Mouse (Mus musculus): ENCODE measurements around the gene Klra2. TPM values are rescaled to one million over a fixed set of nuclear protein-coding genes. Genes with fewer than 3 reads are reported as not detected.
A peak's percentile ranks its signal among the peaks of the same experiment; 100 is the strongest.
"Not testable (repeated sequence)": the region's sequence is repeated elsewhere in the genome, so short reads cannot be mapped to it uniquely, and the experiment has no call there.

Gene Klra2
- polyA plus RNA-seq (2015; fragmentation: Nextera tagmentation; extraction: Ambion mirVana): 0.13 TPM in 1 of 2 replicates, not detected in the other

DNA sequence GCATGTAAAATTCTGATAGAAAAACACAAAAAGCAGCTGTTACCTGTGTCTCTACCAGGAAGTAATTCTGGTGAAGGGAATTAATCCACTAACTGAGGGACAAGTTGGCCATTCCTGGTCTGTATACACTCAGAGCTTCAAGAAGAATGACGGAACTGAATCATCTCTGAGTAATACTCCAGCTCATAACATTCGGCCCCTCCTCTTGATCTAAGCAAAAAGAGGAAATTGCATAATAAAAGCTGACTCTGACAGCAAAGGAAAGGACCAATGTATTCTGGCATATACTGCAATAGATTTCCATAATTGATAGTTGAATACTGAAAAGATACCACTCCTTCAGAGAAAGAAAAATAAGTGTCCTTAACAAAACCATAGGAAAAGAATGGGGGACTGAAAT lies at the start of gene Klra2:
TSS of gene Klra2 (minus strand) at position 157 of the 400 bp plus-strand sequence.
- WGBS: 74% methylated on average over 2 of the region's 2 CpGs
- no peaks in the 10 kb centered on the region for H3K4me1 ChIP-seq
- H3K27me3 ChIP-seq (replicated peaks): no peaks in the 10 kb centered on the region
- no peak within 1 kb of the TSS for H3K27ac ChIP-seq (replicated peaks)
- no peak within 1 kb of the TSS for H3K4me3 ChIP-seq
- H3K36me3 ChIP-seq: no peaks in the 10 kb centered on the region
- H3K9me3 ChIP-seq: no peaks in the 10 kb centered on the region
- H3K9ac ChIP-seq: no peak within 1 kb of the TSS
- ATAC-seq (ENCODE audit: extremely low read depth, insufficient number of reproducible peaks, low FRiP score, low TSS enrichment): no peak
- no peak within 1 kb of the TSS for H3K4me2 ChIP-seq

DNA sequence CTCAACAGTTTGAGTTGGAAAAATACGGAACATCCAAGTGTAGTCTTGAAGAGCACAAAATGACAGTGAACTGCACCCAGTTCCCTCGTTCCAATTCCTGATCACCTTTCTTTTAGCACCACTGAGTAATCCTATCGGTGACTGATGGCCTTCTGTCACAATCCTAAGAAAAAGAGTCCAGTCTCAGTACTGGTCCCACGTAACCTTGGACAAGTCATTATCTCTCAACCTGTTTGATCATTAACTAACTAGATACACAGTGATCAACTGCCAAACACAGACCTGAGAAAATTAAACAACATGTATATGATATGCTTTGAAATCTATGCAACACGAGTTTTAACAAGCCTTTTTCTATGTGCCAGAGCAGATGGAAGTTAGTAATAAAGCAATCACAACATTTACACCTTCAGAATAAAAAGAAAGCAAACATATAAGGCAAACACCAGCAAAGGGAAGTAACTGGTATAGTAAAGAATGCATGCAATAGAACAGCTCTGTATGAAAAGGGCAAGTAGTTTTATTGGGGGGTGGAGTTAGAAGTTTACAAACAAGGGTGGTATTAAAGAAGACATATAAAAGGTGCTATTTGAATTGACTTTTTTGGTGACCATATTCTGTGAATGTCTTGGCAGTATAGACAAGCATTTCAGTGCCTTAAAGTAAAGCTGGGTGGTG lies 47.4 kb upstream of the Klra2 start:
- Histone ChIP-seq H3K27me3 (replicated peaks) (0 out of 2 replicates have a peak, but pooled peaks cover 4% of the 10 kb centered on the region), H3K4me2 (no peak overlapping the region), H3K36me3 (no peaks in the 10 kb centered on the region), H3K4me3 (no peak overlapping the region), H3K9me3 (no peaks in the 10 kb centered on the region), H3K4me1 (peaks cover 14% of the 10 kb centered on the region), H3K9ac (no peak overlapping the region), H3K27ac (replicated peaks) (no peak overlapping the region)
- WGBS: 81% methylated on average over 5 of the region's 5 CpGs
- no peak for ATAC-seq (ENCODE audit: extremely low read depth, insufficient number of reproducible peaks, low FRiP score, low TSS enrichment)

DNA sequence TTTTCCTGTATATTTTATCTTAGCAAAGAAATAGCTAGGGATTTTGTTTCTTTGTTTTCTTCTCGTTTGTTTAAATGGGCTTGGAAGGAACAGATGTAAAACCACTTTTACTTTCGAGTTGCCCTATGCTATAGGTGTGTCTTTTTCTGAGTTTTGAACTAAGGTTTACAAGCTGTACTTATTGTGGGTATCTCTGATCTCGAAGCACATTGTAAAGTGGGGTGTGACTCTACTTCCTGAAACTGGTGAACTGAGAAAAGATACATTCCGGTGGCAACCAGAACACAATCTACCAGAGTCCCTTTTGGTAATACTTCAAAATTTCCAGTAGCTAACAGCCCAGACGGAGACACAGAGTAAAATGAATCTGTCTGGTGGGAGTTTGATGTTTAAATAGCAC lies 46.8 kb upstream of the Klra2 start:
- peaks cover 14% of the 10 kb centered on the region for H3K4me1 ChIP-seq
- H3K27me3 ChIP-seq (replicated peaks): 0 out of 2 replicates have a peak, but pooled peaks cover 4% of the 10 kb centered on the region
- H3K9me3 ChIP-seq: no peaks in the 10 kb centered on the region
- no peak overlapping the region for H3K9ac ChIP-seq
- 82% methylated on average over 5 of the region's 5 CpGs for WGBS
- no peak overlapping the region; the same call in 1 of the 2 replicates for H3K4me2 ChIP-seq
- no peak for ATAC-seq (ENCODE audit: extremely low read depth, insufficient number of reproducible peaks, low FRiP score, low TSS enrichment)
- H3K36me3 ChIP-seq: peaks cover 3% of the 10 kb centered on the region; the same call in 1 of the 2 replicates
- no peak overlapping the region for H3K4me3 ChIP-seq
- H3K27ac ChIP-seq (replicated peaks): no peak overlapping the region

DNA sequence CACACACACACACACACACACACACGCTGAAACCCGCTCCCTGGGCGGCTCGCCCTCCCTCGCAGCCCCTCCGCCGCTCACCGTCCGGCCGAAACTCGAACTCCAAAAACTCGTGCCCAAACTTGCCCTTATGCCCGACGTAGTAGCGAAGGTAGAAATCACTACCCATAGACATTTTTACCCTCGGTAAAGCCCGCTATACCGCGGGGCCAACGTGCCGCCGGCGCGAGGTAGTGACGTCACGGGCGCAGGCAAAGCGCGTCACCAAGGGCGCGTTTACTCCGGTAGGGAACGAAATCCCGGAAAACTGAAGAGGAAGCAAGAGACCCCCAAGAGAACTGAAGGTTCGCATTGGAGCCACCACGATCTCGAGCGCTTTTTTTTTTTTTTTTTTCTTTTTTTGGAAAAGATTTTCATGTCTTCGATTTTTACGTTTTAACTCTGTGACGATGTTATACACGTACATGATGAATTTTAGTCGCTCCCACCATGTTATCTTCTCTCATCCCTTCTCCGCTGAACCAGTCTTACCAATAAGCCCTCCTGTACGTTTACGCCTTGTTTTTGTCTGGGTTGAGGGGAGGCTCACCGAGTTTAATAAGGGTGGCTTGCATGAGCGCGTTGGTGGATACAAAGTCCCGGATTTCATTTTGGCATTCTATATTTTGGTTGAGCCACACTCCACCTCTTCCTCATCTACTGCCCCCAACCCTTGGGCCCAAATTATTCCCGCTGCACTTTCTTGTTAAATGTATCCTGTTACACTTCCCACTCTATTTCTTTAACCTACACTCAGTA lies 46.0 kb upstream of the Klra2 start, which contains the start of gene Magohb:
TSS of gene Magohb (minus strand) at position 254 of the 798 bp plus-strand sequence.
- H3K9ac ChIP-seq: peak within 1 kb of the TSS; percentile 91
- peak within 1 kb of the TSS; percentile 73 for H3K4me2 ChIP-seq
- peak; percentile 77; the same call in 1 of the 2 replicates for ATAC-seq (ENCODE audit: extremely low read depth, insufficient number of reproducible peaks, low FRiP score, low TSS enrichment)
- H3K27me3 ChIP-seq (replicated peaks): 0 out of 2 replicates have a peak, but pooled peaks cover 4% of the 10 kb centered on the region
- peaks cover 14% of the 10 kb centered on the region for H3K4me1 ChIP-seq
- no peaks in the 10 kb centered on the region for H3K9me3 ChIP-seq
- H3K4me3 ChIP-seq: peak within 1 kb of the TSS; percentile 78
- 3% methylated on average over 51 of the region's 51 CpGs for WGBS
- H3K27ac ChIP-seq (replicated peaks): peak within 1 kb of the TSS; percentile 55
- peaks cover 9% of the 10 kb centered on the region for H3K36me3 ChIP-seq

DNA sequence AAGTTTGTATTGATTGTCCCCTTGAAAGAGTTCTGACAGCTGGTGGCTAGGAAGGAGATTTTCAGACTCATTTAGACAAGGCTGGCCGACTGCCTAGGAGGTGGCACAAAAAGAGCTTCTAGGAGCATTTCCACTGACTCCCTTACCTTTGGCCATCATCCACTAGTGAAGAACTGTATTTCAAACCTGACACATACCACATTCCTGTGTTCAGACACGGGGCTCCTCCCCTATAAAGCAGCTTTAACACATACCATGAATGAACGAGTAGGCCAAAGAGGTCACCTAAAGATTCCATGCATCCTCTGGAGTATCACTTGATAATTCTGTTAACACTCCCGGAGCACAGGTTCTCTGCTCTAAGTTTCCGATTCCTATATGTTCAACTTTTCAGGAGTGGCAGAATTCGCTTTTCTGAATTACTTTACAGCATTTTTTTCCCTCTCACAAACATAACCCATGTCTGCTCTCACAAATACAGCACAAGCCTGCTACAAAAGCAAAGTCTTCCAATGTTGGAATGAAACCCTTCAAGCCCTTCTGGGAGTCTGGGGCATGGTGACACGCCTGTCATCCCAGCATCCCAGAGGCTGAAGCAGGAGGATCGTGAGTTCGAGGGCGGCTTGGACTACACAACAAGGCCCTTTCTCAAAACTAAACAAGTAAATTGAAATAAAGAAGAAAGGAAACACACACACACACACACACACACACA lies 45.3 kb upstream of the Klra2 start:
- WGBS: 14% methylated on average over 10 of the region's 10 CpGs
- Histone ChIP-seq H3K36me3 (peaks cover 16% of the 10 kb centered on the region), H3K4me1 (peaks cover 14% of the 10 kb centered on the region), H3K9me3 (no peaks in the 10 kb centered on the region), H3K9ac (peak overlapping the region; percentile 91), H3K4me3 (peak overlapping the region; percentile 78), H3K4me2 (peak overlapping the region; percentile 73), H3K27ac (replicated peaks) (peak overlapping the region; percentile 55), H3K27me3 (replicated peaks) (0 out of 2 replicates have a peak, but pooled peaks cover under 1% of the 10 kb centered on the region)
- ATAC-seq (ENCODE audit: extremely low read depth, insufficient number of reproducible peaks, low FRiP score, low TSS enrichment): no peak

DNA sequence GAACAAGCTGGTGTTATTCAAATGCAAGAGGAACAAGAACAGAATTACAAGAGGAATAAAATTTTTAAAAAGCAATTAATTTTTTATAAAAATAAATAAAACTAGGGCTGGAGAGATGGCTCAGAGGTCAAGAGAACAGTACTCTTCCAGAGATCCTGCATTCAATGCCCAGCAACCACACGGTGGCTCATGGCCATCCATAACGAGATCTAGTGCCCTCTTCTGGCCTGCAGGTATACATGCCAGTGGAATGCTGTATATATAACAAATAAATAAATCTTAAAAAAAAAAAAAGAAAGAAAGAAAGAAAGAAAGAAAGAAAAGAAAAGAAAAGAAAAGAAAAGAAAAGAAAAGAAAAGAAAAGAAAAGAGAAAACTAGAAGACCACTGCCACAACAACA lies 43.3 kb upstream of the Klra2 start:
- H3K4me3 ChIP-seq: no peak overlapping the region
- H3K27me3 ChIP-seq (replicated peaks): no peaks in the 10 kb centered on the region
- H3K4me1 ChIP-seq: peaks cover 14% of the 10 kb centered on the region
- peaks cover 28% of the 10 kb centered on the region for H3K36me3 ChIP-seq
- H3K27ac ChIP-seq (replicated peaks): no peak overlapping the region
- no peaks in the 10 kb centered on the region for H3K9me3 ChIP-seq
- no peak for ATAC-seq (ENCODE audit: extremely low read depth, insufficient number of reproducible peaks, low FRiP score, low TSS enrichment)
- no peak overlapping the region for H3K4me2 ChIP-seq
- 15% methylated on average over 2 of the region's 2 CpGs for WGBS
- no peak overlapping the region for H3K9ac ChIP-seq

DNA sequence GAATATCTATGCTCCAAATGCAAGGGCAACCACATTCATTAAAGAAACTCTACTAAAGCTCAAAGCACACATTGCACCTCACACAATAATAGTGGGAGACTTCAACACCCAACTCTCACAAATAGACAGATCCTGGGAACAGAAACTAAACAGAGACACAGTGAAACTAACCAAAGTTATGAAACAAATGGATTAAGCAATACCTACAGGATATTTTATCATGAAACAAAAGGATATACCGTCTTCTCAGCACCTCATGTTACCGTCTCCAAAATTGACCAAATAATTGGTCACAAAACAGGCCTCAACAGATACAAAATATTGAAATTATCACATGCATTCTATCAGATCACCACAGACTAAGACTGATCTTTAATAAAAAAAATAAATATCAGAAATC lies 31.0 kb upstream of the Klra2 start:
- H3K9ac ChIP-seq; ATAC-seq (ENCODE audit: extremely low read depth, insufficient number of reproducible peaks, low FRiP score, low TSS enrichment); H3K27me3 ChIP-seq (replicated peaks); H3K4me2 ChIP-seq; H3K9me3 ChIP-seq; H3K27ac ChIP-seq (replicated peaks); H3K4me3 ChIP-seq; H3K4me1 ChIP-seq: not testable (repeated sequence)
- WGBS: 89% methylated on average over 2 of the region's 2 CpGs
- H3K36me3 ChIP-seq: peaks cover 39% of the 10 kb centered on the region

DNA sequence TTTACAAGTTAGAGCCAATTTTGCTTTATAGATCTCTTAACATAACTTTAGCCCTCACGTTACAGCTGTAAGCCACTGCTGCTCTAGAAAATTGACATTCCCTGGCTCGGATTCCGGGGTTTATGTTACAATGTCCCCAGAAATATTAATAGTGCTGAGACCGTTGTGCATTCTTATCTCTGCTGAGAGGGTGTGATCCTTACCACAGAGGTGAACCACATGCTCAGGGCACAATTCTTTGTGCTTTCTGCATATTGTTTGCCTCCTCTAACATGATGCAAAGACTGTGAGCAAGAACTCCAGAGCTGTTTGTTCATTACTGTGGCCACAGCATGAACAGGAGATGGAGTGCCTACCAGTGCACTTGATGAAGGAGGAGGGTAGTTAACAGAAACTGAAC lies 29.5 kb upstream of the Klra2 start:
- Histone ChIP-seq H3K4me1 (no peaks in the 10 kb centered on the region), H3K4me3 (no peak overlapping the region)
- 78% methylated on average over 4 of the region's 4 CpGs for WGBS

DNA sequence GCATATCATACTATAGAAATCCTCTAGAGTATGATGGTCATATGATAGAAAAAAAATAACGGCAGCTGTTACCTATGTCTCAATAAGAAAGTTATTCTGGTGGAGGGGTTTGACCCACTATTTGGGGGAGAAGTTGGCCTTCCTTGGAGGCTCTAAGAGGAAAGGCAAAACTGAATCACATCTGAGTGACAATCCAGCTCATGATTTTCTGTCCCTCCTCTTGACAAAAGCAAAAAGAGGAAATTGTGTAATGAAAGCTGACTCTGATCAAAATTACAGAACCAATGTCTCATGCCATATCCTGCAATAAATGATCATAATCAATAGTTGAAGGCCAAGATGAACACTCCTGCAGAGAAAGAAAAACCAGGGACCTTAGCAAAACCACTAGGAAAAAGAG lies 25.1 kb upstream of the Klra2 start:
- Histone ChIP-seq H3K4me1 (no peaks in the 10 kb centered on the region), H3K9me3 (no peaks in the 10 kb centered on the region), H3K9ac (no peak overlapping the region), H3K36me3 (peaks cover 6% of the 10 kb centered on the region; the same call in 1 of the 2 replicates), H3K27ac (replicated peaks) (no peak overlapping the region), H3K27me3 (replicated peaks) (no peaks in the 10 kb centered on the region), H3K4me2 (no peak overlapping the region), H3K4me3 (no peak overlapping the region)
- 86% methylated on average over 1 of the region's 1 CpGs for WGBS
- ATAC-seq (ENCODE audit: extremely low read depth, insufficient number of reproducible peaks, low FRiP score, low TSS enrichment): no peak

More for the DNA sequence above, 29.5 kb upstream of the Klra2 start:
- peaks cover 24% of the 10 kb centered on the region for H3K36me3 ChIP-seq
- H3K27me3 ChIP-seq (replicated peaks): no peaks in the 10 kb centered on the region
- H3K27ac ChIP-seq (replicated peaks): no peak overlapping the region
- H3K9ac ChIP-seq: no peak overlapping the region
- no peaks in the 10 kb centered on the region for H3K9me3 ChIP-seq
- ATAC-seq (ENCODE audit: extremely low read depth, insufficient number of reproducible peaks, low FRiP score, low TSS enrichment): no peak
- H3K4me2 ChIP-seq: no peak overlapping the region

DNA sequence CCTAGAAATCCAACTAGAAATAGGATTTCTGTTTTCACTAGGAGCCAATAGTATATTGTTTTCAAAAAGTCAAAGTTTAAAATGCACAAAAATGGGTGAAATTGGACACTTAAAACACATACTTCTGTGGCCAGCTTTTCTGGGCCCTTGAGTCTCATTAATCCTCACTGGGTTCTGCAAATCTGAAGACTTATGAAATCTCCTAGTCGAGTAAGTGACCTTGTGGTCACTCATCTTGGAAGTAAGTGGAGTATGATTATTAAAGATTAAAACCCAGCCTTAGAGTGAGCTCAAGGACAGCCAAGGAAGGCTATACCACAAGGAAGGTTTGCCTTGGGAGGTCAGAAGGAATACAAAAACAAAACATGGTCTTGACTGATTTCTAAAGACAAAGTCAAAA lies 23.1 kb upstream of the Klra2 start:
- Histone ChIP-seq H3K9me3 (no peaks in the 10 kb centered on the region), H3K27me3 (replicated peaks) (no peaks in the 10 kb centered on the region), H3K4me3 (no peak overlapping the region), H3K9ac (no peak overlapping the region), H3K36me3 (no peaks in the 10 kb centered on the region), H3K4me1 (no peaks in the 10 kb centered on the region), H3K27ac (replicated peaks) (no peak overlapping the region), H3K4me2 (no peak overlapping the region)
- 33% methylated on average over 1 of the region's 1 CpGs for WGBS
- ATAC-seq (ENCODE audit: extremely low read depth, insufficient number of reproducible peaks, low FRiP score, low TSS enrichment): no peak

DNA sequence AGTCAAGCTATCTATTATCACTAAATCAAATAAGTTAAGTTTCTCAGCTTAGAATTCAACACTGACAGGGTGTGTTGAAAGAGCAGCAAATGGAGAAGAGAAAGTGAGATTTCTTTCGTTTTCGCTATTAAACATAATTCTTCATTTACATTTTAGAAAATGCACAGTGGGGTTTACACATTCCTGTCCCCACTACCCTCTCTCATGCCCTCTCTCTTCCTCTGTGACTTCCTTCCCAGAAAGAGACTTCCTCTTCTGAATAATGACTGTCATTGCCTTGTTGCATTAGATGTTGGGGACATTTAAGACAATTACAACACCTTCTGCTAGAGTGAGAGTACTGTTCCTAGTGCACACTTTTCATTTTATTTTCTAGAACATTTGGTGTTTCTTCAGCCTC lies 22.4 kb upstream of the Klra2 start:
- Histone ChIP-seq H3K9ac (no peak overlapping the region), H3K27me3 (replicated peaks) (no peaks in the 10 kb centered on the region), H3K4me1 (no peaks in the 10 kb centered on the region), H3K27ac (replicated peaks) (no peak overlapping the region), H3K9me3 (no peaks in the 10 kb centered on the region), H3K4me3 (no peak overlapping the region), H3K4me2 (no peak overlapping the region), H3K36me3 (no peaks in the 10 kb centered on the region)
- 80% methylated on average over 2 of the region's 2 CpGs for WGBS
- ATAC-seq (ENCODE audit: extremely low read depth, insufficient number of reproducible peaks, low FRiP score, low TSS enrichment): no peak
